Mouse (Mus musculus): Measurements from ENCODE around the gene Glyctk.

Gene Glyctk

DNA sequence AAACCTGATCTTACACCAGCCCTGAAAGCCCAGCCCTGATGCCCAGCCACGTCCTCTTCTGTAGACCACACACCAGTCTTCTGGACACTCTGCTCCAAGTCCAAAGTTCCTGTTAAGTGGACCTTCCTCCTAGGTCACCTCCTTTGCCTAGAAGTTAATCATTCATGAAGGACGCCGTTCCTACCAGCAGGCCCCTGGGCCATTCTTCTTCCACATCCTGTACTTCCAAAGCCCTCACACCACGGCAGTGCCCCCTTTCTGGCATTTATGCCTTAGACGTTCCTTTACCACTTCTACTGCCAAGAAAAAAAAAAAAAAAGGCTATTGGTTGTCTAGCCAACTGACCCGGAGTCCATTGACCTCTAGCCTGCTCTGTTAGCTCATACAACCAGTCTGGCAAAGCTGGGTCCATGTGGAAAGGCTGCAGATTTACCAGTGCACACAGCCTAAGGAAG lies at the start of gene Glyctk:
Gene Glyctk (minus strand): TSS at position 102 of the 455 bp plus-strand sequence.
- no peak for DNase-seq

DNA sequence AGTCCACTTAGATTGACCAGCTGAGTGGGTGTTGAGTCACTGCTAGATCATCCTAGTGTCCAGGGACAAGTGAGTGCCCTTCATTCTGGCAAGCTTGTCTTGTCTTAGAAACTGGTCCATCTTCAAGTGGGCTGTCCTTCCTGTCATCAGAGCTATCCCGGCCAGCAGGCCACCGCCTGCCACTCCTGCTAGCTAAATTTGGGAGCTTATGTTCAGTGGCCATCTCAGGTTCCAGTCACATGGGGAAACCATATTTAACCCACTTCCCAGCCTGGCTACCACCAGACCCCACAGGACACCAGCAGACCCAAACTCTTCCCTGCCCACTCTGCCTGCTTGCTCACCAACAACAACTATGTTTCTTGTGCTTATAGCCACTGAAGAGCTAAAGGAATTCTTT lies 48.6 kb upstream of the Glyctk start:
- DNase-seq = no peak

DNA sequence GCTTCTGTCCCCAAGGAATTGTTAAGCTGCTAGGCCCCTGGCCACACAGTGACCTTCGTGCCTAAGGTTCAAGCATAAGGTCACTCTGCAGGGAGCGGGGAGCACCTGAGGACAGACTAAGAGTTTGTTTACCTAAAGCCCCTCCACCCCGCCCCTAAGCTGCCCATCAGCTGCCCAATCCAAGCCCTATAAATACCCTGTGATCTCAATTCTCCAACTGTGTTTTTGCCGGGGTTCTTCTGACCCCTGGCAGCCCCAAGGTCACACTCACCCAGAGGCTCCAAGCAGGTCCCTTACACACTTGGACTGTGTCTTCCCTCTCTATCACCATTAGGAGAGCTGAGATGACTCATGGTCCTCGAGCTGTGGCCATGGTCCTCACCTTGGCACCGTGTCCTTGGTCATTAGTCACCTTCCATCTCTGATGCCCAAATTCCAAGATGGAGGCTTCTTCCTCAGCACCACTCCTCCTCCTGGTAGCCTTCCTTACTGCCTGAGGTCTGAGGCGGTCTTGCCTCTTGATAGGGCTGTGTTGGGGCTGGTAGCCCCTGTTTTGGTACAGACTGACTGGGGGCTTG lies 47.9 kb upstream of the Glyctk start:
- DNase-seq = no peak

DNA sequence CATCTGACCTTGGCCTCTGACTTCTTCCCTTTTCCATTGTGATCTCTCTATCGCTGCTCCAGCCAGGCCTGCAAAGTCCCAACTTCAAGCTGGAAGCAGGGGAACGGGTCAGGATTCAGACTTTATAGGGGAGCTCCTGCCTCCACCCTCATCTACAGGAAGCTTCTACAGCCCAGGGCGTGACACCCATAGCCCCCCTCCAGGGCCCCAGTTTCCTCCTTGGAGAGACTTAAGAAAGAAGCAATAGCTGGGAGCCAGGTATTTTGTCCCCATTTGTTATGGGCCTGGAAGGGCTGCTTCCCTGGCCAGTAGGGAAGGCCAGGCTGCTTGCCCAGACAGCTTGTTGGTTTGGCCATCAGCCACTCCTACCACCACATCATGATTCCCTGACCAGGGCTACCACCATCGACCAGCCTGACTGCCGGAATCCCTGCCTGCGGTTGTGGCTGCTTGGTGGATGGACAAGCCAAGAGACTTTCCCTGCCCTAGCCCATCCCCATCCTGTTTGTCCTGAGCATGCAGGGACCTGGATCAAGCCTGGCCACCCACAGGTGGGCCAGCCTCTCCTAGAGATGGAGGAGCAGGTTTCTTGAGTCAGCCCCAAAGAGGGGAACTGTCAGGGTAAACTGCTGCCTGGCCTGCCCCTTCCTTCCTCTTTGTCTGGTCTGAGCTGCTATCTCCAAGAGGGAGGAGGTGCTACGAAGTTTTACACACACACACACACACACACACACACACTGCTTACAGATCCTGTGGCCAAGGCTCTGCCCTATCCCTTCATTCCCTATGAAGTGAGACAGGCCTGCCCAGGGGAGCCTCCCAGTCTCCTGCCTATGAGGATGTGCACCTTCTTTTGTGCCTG lies 46.3 kb upstream of the Glyctk start:
- DNase-seq = no peak

DNA sequence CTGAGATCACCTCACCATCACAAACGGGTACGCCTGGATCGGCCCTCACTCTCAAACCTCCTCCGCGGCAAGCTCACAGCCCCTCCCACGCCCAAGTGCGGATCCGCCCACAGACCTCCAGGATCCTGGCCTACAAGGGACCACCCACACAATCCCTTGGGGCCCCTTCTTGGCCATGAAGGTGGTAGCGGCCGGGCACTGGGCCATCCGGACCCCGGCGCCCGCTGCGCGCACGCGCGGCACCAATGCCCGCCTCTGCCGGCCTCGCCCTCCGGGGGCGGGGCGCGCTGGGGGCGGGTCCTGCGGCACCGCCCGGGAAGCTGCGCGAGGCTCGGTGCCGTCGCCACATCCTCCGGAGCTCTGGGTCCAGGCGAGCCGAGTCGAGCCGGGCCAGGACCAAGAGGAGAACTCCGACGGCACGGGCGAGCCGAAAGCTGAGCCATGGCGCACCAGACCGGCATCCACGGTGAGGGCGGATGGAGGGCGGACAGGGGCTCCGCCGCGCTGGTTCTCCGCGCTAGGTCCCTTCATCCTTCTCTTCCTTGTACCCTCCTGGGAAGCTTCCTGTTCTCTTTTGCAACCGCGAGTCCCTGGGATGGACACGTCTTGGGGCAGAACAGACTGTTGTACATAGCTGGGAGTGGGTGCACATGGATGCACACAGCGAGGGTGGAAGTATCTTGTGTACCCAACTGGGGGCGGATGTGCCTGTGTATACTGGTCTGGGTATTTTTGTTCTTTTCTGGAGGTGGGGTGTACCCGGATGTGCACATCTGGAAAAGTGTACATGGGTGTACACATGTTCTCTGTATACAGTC lies 45.1 kb upstream of the Glyctk start, which contains the start of gene Twf2:
Gene Twf2 (plus strand): TSS at position 290 of the 818 bp plus-strand sequence.
- peak; percentile 93 for DNase-seq

DNA sequence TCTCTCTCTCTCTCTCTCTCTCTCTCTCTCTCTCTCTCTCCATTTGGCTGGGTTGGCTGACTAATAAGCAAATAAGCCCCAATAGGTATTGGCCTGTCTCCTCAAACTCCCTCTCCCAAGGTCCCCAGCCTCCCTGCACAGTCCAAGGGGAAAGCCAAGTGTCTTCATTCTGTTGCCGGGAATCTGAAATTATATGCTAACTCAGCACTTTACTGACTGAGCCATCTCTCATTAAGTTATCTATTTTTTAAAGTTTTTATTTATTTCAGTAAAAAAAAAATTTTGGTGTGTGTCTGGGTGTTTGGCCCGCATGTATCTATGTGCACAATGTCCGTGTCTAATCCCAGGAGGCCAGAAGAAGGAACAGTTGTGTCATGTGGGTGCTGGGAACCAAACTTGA lies 44.0 kb upstream of the Glyctk start:
- no peak for DNase-seq

DNA sequence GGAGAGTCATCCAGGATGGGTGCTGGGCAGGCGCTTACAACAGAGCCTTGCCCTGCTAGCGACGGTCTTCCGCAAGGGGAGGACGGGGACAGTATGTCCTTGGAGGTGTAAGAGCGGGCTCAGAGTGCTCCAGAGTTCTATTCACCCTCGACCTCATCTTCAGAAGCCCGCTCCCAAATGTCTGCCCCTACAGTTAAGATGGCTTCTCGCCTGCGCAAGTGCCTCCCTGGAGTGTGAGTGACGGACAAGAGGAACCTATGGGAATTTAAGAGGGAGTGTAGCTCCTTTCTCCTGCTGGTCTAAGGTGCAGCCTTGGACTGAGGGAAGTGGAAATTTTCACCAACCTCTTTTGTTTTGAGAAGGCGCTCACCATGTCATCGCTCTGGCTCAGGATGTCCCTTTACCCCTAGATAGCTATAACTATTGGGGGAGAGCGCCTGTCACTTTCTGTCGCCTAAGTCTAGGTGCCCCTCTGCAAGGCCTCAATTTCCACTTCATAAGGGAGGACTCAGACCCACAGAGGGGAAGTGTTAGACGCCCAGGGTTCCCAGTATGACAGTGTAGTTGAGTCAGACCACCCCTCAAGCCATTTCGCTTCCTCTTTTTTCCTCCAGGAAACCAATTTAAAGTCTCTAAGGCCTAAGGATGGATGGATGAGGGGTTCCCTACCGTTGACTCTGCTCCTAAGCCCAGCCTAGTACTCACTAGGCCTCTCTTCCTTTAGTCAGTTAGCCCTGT lies 41.8 kb upstream of the Glyctk start, which contains the start of gene Ppm1m:
Gene Ppm1m (minus strand): TSS at position 212 of the 738 bp plus-strand sequence.
- DNase-seq = no peak

DNA sequence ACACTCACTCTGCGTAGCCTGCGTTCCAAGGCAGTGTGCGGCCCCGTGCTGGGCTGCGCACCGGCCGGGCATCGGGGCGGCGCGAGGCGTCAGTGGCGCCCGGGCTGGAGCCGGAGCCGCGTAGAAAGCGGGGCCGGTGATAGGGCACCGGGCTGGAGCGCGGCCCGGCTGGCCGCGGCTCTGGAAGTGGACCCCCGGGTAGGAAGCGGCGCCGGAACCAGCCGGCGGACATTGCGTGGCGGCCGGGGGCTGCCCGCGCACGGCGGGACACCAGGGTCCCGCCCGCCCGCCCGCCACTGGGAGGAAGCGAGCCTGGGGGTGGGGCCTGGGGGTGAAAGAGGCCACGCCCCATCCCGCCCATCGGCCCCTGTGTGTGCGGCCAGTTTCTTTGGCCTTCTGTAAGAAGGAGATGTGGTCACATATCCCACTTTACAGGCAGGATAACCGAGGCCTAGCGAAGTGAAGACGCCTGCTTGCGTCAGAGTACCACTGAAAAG lies 41.1 kb upstream of the Glyctk start:
- peak; percentile 52 for DNase-seq

DNA sequence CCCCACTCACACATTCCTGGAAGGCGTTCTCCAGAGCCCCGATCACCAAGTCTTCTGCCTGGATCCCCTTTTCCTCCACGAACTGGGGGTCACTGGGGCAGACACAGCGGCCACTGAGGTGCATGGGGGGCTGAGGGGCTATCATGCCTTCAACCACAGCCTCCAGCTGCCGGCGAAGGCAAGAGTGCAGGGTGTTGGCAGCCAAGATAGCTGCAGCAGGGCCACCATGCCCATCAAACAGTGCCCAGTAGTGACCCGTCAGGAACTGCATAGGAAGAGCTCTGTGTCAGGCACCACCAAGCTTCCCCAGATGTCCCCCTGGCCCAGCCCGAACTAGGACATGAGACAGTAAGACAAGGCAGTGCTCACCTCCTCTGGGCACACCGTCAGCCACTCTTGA lies 39.8 kb upstream of the Glyctk start:
- DNase-seq = no peak

DNA sequence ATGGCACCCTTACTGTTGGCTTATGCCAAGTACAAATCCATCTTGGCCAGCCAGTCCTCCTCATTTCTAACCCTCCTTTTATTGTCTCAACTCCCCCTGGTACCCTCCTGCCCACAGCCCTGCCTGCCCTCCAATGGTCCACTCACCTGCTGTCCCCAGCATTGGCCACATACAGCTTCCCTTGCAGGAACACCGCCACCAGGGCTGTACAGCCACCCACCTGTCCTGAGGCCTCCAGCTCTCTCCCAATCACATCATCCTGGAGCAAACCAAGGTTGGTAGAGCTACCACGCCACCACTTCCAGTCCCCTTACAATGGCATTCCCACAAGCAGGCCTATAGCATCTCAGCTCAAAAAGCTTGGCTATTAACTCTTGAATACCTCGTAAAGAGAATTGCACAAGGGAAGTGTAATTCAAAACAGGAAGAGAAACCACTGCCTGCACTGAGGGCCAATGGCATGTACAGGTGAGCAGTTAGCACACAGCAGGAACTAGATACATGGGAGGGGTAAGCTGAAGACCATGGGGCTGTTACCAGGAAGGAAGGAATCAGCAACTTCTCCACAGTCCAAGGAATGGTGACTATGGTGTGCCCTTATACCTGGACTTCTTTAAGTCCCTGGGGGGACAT lies 39.3 kb upstream of the Glyctk start:
- DNase-seq = no peak

DNA sequence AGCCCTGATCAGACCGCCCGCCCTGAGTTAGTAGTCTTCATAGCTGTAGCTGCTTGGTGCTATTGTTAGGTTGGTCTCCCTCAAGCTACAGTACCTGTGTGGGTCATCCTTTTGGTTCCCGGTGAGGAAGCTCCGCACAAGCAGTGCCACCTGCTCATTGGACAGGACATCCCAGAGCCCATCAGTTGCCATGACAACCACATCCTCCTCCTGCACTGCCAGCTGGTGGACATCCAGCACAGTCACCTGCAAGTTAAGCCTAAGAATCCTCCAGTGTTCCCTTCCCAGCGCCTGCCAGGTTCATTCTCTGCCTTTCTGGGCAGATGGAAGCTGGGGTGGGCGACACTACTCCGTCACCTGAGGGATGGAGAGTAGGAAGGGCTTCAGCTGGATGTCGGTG lies 37.8 kb upstream of the Glyctk start:
- peak; percentile 59 for DNase-seq

DNA sequence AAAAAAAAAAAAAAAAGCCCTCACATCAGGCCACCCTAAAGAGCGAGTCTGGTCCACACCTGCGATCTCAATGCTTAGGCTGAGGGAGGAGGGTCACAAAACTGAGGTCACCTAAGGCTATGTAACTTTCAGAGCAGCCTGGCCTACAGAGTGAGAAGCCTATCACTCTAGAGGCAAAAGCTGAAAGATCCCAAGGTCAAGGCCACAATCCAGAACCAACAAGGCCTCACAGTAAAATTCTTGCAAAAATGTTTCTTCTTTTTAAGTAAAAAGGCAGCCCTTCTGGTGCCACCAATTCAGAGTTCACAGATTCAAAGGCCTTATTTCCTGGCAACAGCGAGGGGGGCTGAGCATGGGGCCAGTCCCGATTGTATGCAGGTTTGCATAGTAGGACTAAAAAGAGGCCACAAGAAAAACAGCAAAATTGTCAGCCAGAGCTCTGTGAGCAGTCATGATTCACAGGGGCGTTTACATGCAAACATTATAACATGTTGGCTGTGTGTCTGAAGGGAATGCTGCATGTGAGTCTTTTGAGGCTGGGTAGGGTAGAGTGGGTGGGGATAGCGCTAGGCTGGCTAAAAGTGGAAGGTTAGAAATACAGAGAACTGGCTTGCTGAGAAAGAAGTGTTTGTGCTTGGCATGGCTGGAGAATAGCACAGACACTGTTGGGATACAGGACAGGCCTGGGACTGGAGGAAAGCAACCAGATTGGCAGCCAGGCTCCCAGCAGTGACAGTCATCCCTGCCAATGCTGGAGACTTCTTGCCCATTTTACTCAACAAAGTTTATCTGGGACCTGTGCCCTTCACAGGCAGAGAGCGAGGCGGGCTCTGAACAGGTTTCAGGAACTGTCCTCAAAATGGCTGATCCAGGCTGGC lies 36.2 kb upstream of the Glyctk start:
- no peak for DNase-seq

DNA sequence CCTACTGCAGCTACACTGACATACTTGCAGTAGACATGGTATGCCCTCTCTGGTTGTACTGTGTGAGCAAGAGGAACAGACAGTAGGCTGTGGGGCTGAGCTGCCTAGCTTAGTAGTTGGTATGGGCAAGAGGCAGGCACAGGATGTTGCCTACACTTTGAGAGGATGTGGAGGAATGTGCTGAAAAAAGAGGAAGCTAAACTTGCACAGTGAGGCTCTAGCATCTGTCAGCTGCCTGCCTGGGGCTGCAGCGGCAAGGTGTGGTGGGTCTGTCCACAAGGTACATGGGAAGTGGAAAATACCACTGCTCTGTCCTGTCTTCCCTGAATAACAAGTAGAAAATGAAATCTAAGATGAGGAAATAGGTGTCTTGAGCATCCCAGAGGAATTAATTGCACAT lies 35.1 kb upstream of the Glyctk start:
- DNase-seq = no peak

DNA sequence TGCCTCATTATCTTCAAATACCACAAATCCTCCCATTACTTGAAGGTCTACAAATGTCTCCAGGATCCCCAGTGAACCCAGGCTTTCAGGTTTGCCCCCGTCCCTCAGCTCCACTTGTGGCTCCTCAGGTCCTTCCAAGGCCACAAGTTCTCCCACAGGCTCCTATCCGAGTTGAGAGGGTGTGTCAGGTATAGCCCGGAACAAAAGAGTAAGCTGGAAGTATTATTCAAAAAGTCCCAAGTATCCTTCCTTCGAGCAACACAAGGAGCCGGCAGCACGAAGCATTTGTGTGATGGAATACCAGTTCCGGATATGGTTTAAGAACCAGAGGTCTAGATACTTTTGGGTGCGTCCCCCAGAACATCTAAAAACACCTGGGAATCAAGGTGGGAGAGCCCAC lies 34.1 kb upstream of the Glyctk start:
- DNase-seq = no peak

DNA sequence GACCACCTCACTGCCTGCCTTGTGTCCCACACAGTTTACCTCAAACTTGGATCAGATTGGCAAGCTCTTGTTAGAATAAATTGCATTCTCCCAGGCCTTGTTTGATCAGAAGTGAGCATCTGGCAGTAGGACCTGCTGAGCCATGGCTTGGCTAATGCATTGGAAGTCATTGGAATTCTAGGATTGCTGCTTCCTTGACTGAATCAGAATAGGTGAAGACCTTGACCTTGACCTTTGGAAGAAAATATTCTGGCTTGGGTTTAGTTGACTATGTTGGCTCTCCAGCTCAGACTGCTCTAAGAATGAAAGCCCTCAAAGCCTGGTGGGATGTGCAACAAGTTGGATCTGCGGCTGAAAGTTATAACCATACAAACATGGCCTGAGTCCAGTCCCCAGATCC lies 33.4 kb upstream of the Glyctk start:
- DNase-seq = no peak

DNA sequence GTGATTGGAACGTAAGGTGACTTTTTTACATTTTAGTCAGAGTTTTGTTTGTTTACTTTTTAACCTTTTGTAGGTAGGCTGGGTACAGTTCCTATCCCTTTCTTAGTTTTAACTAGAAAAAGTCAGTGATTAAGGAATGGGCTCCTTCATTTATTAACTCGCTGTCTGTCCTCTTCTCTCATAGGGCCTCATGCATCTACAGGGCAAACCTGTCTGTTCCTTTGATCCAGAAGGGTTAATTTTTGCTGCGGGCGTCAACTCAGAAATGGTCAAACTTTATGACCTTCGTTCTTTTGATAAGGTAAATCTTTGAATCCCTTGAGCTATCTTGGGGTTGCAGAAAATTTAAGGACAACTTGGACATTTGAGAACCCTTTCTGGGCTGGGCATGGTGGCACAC lies 26.1 kb upstream of the Glyctk start:
- DNase-seq = no peak

DNA sequence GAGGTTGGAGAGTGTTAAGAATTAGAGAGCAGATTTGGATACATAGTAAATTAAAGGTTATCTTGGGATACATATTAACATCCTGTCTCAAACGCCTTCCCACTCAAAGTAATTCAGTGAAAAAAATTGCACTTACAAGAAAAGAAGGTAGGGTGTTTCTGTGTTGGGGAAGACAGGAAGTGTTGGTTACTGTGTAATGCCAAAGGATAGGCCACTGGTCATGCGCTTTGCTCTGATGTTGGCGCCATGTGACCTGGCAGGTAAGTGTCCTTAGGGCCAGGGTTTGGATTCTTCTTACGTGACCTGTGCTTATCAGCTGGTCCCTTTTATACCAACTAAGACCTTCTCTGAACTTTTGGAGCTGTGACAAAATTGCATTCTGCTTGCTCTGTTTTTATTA lies 24.2 kb upstream of the Glyctk start:
- no peak for DNase-seq

DNA sequence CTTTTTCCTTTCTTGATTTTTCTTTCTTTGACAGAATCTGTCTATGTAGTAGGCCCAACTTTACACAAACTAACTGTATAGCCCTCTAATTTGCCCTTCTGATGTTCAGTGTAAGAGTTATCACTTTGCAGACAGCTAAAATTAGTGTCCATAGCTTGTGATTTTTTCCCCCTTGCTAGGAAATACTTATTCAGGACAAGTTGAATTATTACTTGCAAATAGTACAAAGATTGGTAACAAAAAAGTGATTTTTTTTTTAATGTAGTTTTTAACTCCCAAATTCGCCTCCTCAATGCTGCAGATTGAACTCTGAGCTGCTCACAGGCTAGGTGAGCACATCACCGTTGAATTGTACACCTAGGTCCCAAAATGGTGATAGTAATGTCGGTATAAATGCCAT lies 22.0 kb upstream of the Glyctk start:
- DNase-seq = no peak

DNA sequence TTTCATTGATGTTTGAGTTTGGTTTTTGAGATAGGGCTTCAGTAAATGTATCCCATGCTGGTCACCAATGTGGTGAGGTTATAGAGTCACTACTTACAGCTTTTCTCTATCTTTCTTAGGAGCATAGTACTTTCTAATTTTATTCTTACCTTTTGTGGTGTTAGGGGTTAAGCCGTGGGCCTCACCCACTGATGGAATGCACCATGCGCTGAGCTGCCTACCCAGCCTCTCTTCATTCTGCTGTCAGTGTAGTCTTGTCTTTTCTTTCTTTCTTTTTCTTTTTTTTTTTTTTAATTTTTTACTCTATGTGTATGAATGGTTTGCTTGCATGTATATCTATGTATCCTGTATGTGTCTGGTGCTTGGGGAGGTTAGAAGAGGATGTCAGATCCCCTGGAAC lies 21.5 kb upstream of the Glyctk start:
- DNase-seq = no peak

DNA sequence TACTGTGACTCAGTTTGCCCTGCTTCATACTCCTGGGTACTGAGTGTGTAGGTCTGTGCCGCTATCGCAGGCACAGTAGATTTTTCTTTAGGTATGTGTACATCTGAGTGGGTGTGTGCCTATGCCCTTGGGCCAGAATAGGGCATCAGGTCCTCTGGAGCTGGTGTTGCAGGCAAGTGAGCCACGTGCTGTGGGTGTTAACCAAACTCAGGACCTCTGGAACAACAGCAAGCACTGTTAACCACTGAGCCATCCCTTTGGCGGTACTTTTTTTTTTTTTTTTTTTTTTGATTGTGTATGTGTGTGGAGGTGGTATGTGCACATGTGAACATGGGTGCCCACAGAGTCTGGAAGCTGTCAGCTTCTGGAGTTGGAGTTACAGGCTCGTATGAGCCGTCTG lies 19.9 kb upstream of the Glyctk start:
- DNase-seq = no peak

DNA sequence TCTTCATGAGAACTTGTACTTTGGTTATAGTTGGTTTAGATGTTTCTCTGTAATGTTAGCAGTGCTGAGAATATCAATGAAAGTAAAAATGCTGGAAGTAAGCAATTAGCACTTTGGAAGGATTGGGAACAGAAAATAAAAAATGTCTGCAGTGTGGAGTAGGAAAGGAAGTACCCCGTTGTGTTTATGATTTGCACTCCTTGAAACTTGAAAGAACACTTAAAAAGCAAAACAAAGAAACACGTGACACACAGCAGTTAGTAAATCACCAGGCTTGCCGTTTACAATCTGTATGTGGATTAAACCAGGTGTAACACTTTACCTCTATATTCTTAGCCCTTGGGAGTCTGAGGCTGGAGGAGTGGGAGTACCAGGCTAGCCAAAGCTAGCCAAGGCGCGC lies 18.8 kb upstream of the Glyctk start:
- DNase-seq = no peak
